Mouse (Mus musculus) megakaryocyte, embryonic 14.5 days (primary cell): ENCODE measurements at regions not wholly inside any gene's neighbourhood (a gene's known extent, or its start where the extent isn't known, plus 50 kb on each side); places are given as distances from the start of the nearest gene placed in this dataset.

Experiments
- H3K27me3 ChIP-seq: replicated peaks from 2 replicates; pipeline ENCODE3; 2012; ENCODE audit warnings: inconsistent platforms
- H3K36me3 ChIP-seq: replicated peaks from 2 replicates; pipeline ENCODE3; 2012; ENCODE audit warnings: low read length, inconsistent platforms, mixed read lengths
- H3K4me1 ChIP-seq: 2 replicates; pipeline ENCODE4 v1.6.1; 2012; ENCODE audit warnings: inconsistent platforms
- H3K4me3 ChIP-seq: replicated peaks from 2 replicates; pipeline ENCODE3; 2012; ENCODE audit warnings: moderate library complexity, mild to moderate bottlenecking, inconsistent platforms
- H3K9me3 ChIP-seq: 2 replicates; pipeline ENCODE4 v1.6.1; 2012; ENCODE audit warnings: inconsistent platforms
- FLI1 ChIP-seq: IDR thresholded peaks from 2 replicates; pipeline ENCODE4 v1.6.1; 2012; ENCODE audit warnings: low read length, inconsistent platforms, mixed read lengths
- GATA1 ChIP-seq: IDR thresholded peaks from 3 replicates; pipeline ENCODE4 v1.6.1; 2012; ENCODE audit warnings: mixed read lengths, low read length, inconsistent platforms, borderline replicate concordance

- Histone ChIP-seq H3K9me3 (peaks cover 15% of the 10 kb centered on the region; the same call in 1 of the 2 replicates), H3K4me3 (no peak overlapping the region), H3K36me3 (no peaks in the 10 kb centered on the region), H3K4me1 (no peaks in the 10 kb centered on the region), H3K27me3 (no peaks in the 10 kb centered on the region)
- TF ChIP-seq GATA1 (no peak), FLI1 (no peak)
Observed at GRCm38 (mm10) chr16:23686783-23687182, 166.2 kb upstream of the Masp1 start.

- Histone ChIP-seq H3K4me3 (no peak overlapping the region), H3K4me1 (peaks cover 5% of the 10 kb centered on the region; the same call in 1 of the 2 replicates), H3K9me3 (peaks cover 11% of the 10 kb centered on the region; the same call in 1 of the 2 replicates), H3K27me3 (no peaks in the 10 kb centered on the region), H3K36me3 (no peaks in the 10 kb centered on the region)
- no peak for TF ChIP-seq FLI1
- TF ChIP-seq GATA1: peak; percentile 27; the same call in 1 of the 3 replicates
Observed at GRCm38 (mm10) chr16:23680434-23680833, 159.8 kb upstream of the Masp1 start.

- no peak overlapping the region for H3K4me3 ChIP-seq
- H3K27me3 ChIP-seq: no peaks in the 10 kb centered on the region
- TF ChIP-seq FLI1 (no peak), GATA1 (no peak)
- no peaks in the 10 kb centered on the region for H3K36me3 ChIP-seq
- peaks cover 9% of the 10 kb centered on the region; the same call in 1 of the 2 replicates for H3K9me3 ChIP-seq
- peaks cover 10% of the 10 kb centered on the region; the same call in 1 of the 2 replicates for H3K4me1 ChIP-seq
Observed at GRCm38 (mm10) chr16:23672375-23672774, 151.8 kb upstream of the Masp1 start.

GRCm38 (mm10) chr16:23670161-23670560, 149.5 kb upstream of the Masp1 start:
- no peak for TF ChIP-seq FLI1
- no peak for TF ChIP-seq GATA1
- Histone ChIP-seq H3K36me3 (no peaks in the 10 kb centered on the region), H3K4me3 (no peak overlapping the region), H3K27me3 (no peaks in the 10 kb centered on the region), H3K4me1 (peaks cover 15% of the 10 kb centered on the region; the same call in 1 of the 2 replicates), H3K9me3 (peaks cover 5% of the 10 kb centered on the region; the same call in 1 of the 2 replicates)

DNA sequence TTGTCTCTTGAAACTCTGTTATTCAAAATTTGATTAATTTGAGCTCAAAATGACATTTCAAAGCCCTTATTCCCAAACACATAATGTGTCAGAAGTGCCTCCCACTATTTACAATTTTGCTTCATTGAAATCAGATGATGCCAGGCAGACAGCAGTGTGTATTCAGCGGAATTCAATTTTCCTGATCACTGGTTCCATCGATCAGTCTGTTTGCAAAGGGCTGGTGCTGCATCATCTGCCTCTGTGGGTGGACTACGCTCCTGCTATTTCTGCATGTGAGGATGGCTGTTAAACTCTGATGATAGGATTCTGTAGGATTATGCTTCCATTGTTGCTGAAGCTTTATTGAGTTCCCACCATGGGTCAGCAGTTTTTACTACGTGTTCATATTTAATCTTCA, 149.0 kb upstream of the Masp1 start:
- no peak overlapping the region for H3K4me3 ChIP-seq
- H3K4me1 ChIP-seq: peaks cover 15% of the 10 kb centered on the region; the same call in 1 of the 2 replicates
- H3K36me3 ChIP-seq: no peaks in the 10 kb centered on the region
- peaks cover 5% of the 10 kb centered on the region; the same call in 1 of the 2 replicates for H3K9me3 ChIP-seq
- H3K27me3 ChIP-seq: no peaks in the 10 kb centered on the region
- TF ChIP-seq GATA1: no peak
- no peak for TF ChIP-seq FLI1
